Mouse (Mus musculus) heart, embryonic 11.5 days (tissue): ENCODE measurements around the gene Derl3. TPM values are rescaled to one million over a fixed set of nuclear protein-coding genes. Genes with fewer than 3 reads are reported as not detected.
"Not testable (repeated sequence)": the region's sequence is repeated elsewhere in the genome, so short reads cannot be mapped to it uniquely, and the experiment has no call there.

Source experiments
- ATAC-seq: fragments of 200-750 bp; cut with Nextera tagmentation; replicated peaks from 2 replicates; pipeline ENCODE4 v1.8.0; 2017; ENCODE audit warnings: moderate library complexity; ENCODE audit not compliant: insufficient number of reproducible peaks, low FRiP score, low TSS enrichment
- H3K27ac ChIP-seq: fragments of 300-500 bp; sonication (generic); 2 replicates; pipeline ENCODE4 v1.5.1; 2014; ENCODE audit warnings: mild to moderate bottlenecking, low read depth, low read length
- H3K27me3 ChIP-seq: fragments of 300-500 bp; sonication (generic); 2 replicates; pipeline ENCODE4 v1.6.1; 2014; ENCODE audit warnings: mild to moderate bottlenecking, low read length, mixed read lengths; ENCODE audit not compliant: control insufficient read depth, insufficient read depth
- H3K36me3 ChIP-seq: fragments of 300-500 bp; sonication (generic); 2 replicates; pipeline ENCODE4 v1.6.1; 2014; ENCODE audit warnings: mild to moderate bottlenecking, low read length, moderate library complexity, mixed read lengths; ENCODE audit not compliant: control insufficient read depth, insufficient read depth
- H3K4me1 ChIP-seq: fragments of 300-500 bp; sonication (generic); 2 replicates; pipeline ENCODE4 v1.6.1; 2014; ENCODE audit warnings: low read length; ENCODE audit not compliant: control insufficient read depth, insufficient read depth
- H3K4me2 ChIP-seq: fragments of 300-500 bp; sonication (generic); 2 replicates; pipeline ENCODE4 v1.6.1; 2014; ENCODE audit warnings: mild to moderate bottlenecking, moderate library complexity
- H3K4me3 ChIP-seq: fragments of 300-500 bp; sonication (generic); 2 replicates; pipeline ENCODE4 v1.5.1; 2014; ENCODE audit warnings: low read depth, low read length
- H3K9ac ChIP-seq: fragments of 300-500 bp; sonication (generic); 2 replicates; pipeline ENCODE4 v1.6.1; 2014; ENCODE audit warnings: mild to moderate bottlenecking, low read depth, low read length, moderate library complexity
- H3K9me3 ChIP-seq: fragments of 300-500 bp; sonication (generic); replicated peaks from 2 replicates; pipeline ENCODE4 v1.6.1; 2016; ENCODE audit warnings: low read length; ENCODE audit not compliant: control insufficient read depth
- WGBS: fragments of 180-500 bp; shearing (Covaris S2); extraction: QIAGEN DNeasy Blood & Tissue Kit; methylation state at CpG from one replicate; pipeline ENCODE4 v1.1.7; 2014; ENCODE audit not compliant: insufficient replicate concordance; 5-methylcytosine and 5-hydroxymethylcytosine counted together
- polyA plus RNA-seq: library from polyadenylated mRNA; unstranded; fragments of >200 nt; fragmentation: Nextera tagmentation; extraction: Ambion mirVana; gene quantifications from 2 replicates; pipeline ENCODE4 v1.2.1, GENCODE M21; 2014

Gene Derl3
- polyA plus RNA-seq, 1 experiment from 2014 or later: 3.4 TPM

DNA sequence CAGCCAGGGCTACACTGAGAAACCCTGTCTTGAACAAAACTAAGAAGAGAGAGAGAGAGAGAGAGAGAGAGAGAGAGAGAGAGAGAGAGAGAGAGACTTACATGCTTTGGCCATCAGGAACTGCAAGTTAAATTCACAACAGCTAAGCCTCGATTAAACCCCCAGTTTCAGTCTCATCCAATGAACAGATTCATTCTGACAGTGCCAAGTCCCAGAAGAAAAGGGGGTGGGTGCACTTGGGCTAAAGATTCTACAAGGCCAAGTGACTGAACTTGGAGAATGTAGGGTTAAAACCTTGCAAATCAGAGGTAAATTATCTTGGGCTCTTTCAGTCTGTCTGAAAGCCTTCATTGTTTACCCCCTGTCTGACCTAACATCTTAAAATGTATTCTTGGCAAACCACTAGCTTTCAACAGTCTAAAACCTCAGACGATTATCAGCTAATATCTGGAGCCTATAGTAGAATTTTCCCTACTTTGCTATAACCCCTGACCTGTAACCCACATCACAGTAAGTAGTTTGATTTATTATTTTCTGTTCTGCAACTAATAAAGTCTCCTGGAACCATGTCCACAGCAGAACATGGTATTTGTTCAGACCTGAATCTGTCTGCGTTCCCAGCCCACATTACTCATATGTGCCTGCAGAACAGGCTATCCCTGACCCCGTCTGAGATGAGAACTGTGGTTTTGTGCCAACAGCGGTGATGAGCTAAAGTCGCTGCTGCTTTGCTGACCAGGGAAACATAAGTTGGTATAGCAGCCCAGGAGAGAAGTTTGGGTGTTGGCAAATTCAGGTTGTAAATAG, 12.2 kb upstream of the Derl3 start:
- H3K9ac ChIP-seq: no peak overlapping the region
- no peaks in the 10 kb centered on the region for H3K27me3 ChIP-seq
- 0 out of 2 replicates have a peak overlapping the region, but pooled peaks have one; percentile 29 for H3K27ac ChIP-seq
- no peaks in the 10 kb centered on the region for H3K4me1 ChIP-seq
- H3K9me3 ChIP-seq: no peaks in the 10 kb centered on the region
- ATAC-seq: no peak
- 54% methylated on average over 6 of the region's 6 CpGs for WGBS
- no peak overlapping the region for H3K4me2 ChIP-seq
- no peak overlapping the region for H3K4me3 ChIP-seq
- H3K36me3 ChIP-seq: no peaks in the 10 kb centered on the region

DNA sequence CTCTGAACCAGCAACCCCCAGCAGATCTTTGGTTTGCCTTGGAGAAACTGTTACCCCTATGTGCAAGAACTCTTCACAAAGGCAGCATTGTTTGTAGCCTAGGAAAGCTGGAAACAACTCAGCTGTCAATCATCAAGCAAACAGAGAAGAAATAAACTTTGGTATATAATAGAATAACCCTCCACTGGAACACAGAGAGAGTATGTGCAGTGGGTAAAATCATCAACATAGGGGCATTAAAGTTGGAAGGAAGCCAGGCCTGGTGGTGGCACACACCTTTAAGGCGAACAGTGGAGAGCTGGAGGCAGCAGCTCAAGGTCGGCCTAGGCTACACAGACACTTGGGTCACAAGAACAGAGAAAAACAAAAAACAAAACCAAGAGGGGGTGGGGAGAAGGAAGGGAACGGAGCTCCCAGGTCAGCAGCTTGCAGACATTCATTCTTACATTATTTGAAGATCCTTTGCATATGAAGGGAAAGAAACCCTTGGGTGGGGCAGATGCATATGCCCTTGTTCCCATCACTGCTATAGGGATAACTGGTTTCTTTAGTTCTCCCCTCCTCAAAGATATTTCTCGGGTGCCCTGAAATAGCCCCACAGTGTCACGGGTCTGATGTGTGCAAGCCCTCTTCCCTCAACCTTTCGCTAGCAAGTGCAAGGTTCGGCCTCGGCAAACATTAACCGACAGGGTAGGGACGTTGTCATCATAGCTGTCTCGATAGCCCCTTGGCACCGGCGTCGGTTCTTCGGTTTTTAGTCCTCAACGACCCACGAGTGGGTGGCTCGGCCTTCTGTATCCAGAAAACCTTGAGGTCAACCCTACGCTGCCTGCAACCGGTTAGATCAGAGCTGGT, 11.4 kb upstream of the Derl3 start:
- H3K27ac ChIP-seq: 0 out of 2 replicates have a peak overlapping the region, but pooled peaks have one; percentile 29
- WGBS: 19% methylated on average over 20 of the region's 20 CpGs
- ATAC-seq: no peak
- no peak overlapping the region for H3K9ac ChIP-seq
- no peaks in the 10 kb centered on the region for H3K27me3 ChIP-seq
- no peaks in the 10 kb centered on the region for H3K36me3 ChIP-seq
- H3K4me1 ChIP-seq: no peaks in the 10 kb centered on the region
- H3K4me3 ChIP-seq: no peak overlapping the region
- no peaks in the 10 kb centered on the region for H3K9me3 ChIP-seq
- no peak overlapping the region for H3K4me2 ChIP-seq

DNA sequence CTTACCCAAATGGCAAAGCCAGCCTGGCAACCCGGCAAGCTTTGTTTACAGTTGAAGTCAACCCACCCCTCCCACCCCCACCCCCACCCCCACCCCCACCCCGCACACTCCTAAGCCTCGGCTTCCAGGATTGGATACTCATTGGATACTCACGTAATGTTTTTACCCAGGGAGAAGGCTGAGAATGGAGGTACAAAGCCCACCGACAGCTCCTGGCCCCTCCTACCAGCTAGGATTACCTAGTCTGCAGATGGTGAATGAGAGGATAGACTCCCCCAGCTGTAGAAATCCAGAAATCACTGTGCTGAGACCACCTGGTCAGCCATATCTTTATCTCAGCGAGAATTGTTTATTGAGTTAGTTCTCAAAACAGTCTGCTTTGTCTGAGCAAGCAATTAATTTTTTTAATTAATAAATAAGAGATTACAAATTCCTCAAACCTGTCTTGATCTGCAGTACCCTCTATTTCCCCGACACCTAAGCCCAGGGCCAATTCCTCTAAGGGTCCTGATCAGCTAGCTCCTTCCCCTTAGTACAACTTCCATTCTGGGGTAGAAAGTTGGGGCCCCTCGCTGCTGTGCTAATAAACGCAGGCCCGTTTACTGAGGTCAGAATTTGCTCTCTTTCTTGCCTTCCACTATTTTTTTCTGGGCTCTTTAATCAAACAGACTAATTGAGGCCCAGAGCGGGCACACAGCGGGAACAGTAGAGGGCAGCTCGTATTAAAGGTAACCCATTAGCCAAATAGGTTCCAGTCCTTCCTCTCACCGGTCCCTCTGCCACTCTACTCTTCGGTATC, 10.6 kb upstream of the Derl3 start:
- Histone ChIP-seq H3K27ac (no peak overlapping the region), H3K9me3 (no peaks in the 10 kb centered on the region), H3K36me3 (no peaks in the 10 kb centered on the region), H3K4me2 (peak overlapping the region; percentile 46), H3K4me1 (no peaks in the 10 kb centered on the region), H3K9ac (peak overlapping the region; percentile 58; the same call in 1 of the 2 replicates), H3K27me3 (no peaks in the 10 kb centered on the region), H3K4me3 (peak overlapping the region; percentile 15; the same call in 1 of the 2 replicates)
- WGBS: 4% methylated on average over 14 of the region's 15 CpGs
- no peak for ATAC-seq

DNA sequence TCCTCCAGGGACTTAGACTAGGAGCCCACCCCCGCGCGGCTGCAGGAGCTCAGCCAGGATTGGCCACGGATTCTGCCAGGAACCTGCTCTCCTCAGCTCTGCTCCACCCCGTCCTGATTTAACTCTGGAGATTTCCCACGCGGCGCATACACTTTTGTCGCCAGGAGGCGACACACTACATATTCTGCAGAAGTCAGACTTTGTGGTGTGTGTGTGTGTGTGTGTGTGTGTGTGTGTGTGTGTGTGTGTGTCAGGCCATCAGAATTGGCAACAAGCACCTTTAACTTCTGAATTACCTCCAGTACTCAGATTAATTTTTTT, 10.0 kb upstream of the Derl3 start:
- H3K4me3 ChIP-seq: peak overlapping the region; percentile 15; the same call in 1 of the 2 replicates
- no peaks in the 10 kb centered on the region for H3K4me1 ChIP-seq
- peak overlapping the region; percentile 58; the same call in 1 of the 2 replicates for H3K9ac ChIP-seq
- H3K36me3 ChIP-seq: no peaks in the 10 kb centered on the region
- H3K27ac ChIP-seq: no peak overlapping the region
- H3K9me3 ChIP-seq: no peaks in the 10 kb centered on the region
- peak overlapping the region; percentile 46 for H3K4me2 ChIP-seq
- WGBS: under 1% methylated on average over 10 of the region's 10 CpGs
- ATAC-seq: no peak; the same call in 1 of the 2 replicates
- H3K27me3 ChIP-seq: no peaks in the 10 kb centered on the region

DNA sequence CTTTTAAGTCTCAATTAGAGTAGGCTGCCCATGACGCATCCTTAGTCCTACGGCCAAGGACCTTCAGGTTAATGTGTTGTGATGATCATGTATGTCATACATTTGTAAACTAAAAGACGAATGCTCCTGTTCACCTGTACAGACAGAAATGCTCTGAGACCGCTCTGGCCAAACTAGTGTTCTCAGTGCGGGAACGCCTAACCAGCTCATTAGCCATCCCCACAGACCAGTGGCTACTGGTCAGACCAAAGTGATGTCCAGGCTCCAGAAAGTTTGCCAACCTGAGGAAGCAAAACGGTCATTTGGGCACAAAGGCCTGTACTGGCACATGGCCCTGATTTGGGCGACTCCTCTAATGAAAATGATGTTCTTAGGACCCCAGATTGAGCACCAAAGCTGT, 8.5 kb upstream of the Derl3 start:
- H3K4me2 ChIP-seq: no peak overlapping the region
- H3K4me1 ChIP-seq: peaks cover 8% of the 10 kb centered on the region; the same call in 1 of the 2 replicates
- ATAC-seq: no peak
- H3K9ac ChIP-seq: no peak overlapping the region
- H3K27ac ChIP-seq: no peak overlapping the region
- no peaks in the 10 kb centered on the region for H3K9me3 ChIP-seq
- no peak overlapping the region for H3K4me3 ChIP-seq
- 86% methylated on average over 8 of the region's 8 CpGs for WGBS
- no peaks in the 10 kb centered on the region for H3K27me3 ChIP-seq
- H3K36me3 ChIP-seq: no peaks in the 10 kb centered on the region

- H3K9me3 ChIP-seq, H3K4me1 ChIP-seq, H3K36me3 ChIP-seq, H3K9ac ChIP-seq, ATAC-seq, H3K4me3 ChIP-seq, H3K27ac ChIP-seq, H3K27me3 ChIP-seq, H3K4me2 ChIP-seq: not testable (repeated sequence)
- WGBS: 79% methylated on average over 5 of the region's 5 CpGs
Observed at GRCm38 (mm10) chr10:75887504-75887903, 5.7 kb upstream of the Derl3 start.

GRCm38 (mm10) chr10:75889406-75890153, 3.6 kb upstream of the Derl3 start:
- no peaks in the 10 kb centered on the region for H3K27me3 ChIP-seq
- no peak overlapping the region for H3K27ac ChIP-seq
- no peak overlapping the region for H3K4me3 ChIP-seq
- H3K9ac ChIP-seq: peak overlapping the region; percentile 22; the same call in 1 of the 2 replicates
- no peak overlapping the region for H3K4me2 ChIP-seq
- peaks cover 13% of the 10 kb centered on the region for H3K4me1 ChIP-seq
- H3K9me3 ChIP-seq: no peaks in the 10 kb centered on the region
- H3K36me3 ChIP-seq: no peaks in the 10 kb centered on the region
- no peak for ATAC-seq
- 39% methylated on average over 8 of the region's 8 CpGs for WGBS

- H3K4me1 ChIP-seq: peaks cover 20% of the 10 kb centered on the region
- H3K27ac ChIP-seq: no peak overlapping the region
- no peaks in the 10 kb centered on the region for H3K27me3 ChIP-seq
- peaks cover 22% of the 10 kb centered on the region for H3K36me3 ChIP-seq
- H3K4me2 ChIP-seq: no peak overlapping the region
- ATAC-seq: no peak
- 69% methylated on average over 6 of the region's 6 CpGs for WGBS
- H3K4me3 ChIP-seq: no peak overlapping the region
- no peak overlapping the region for H3K9ac ChIP-seq
- H3K9me3 ChIP-seq: no peaks in the 10 kb centered on the region
Observed at GRCm38 (mm10) chr10:75894601-75895000, 1.4 kb downstream of the Derl3 start.
